Mouse (Mus musculus) spleen, adult 18-20 months (tissue): Measurements from ENCODE around the gene Spata46.

Experiments
- DNase-seq, 2 experiments: peaks; one replicate each; pipeline ENCODE4 v3.0.0; 2022; ENCODE audit warnings: mixed read lengths in 2 of 2

Gene Spata46

GRCm38 (mm10) chr1:170343906-170344305 is 35.3 kb downstream of the Spata46 start:
- DNase-seq, result no peak

GRCm38 (mm10) chr1:170346266-170346665 is 37.7 kb downstream of the Spata46 start:
- DNase-seq, result no peak

GRCm38 (mm10) chr1:170351080-170351479 is 42.5 kb downstream of the Spata46 start:
- DNase-seq, result no peak

GRCm38 (mm10) chr1:170353335-170353734 is 44.7 kb downstream of the Spata46 start:
- no peak for DNase-seq

- DNase-seq, result no peak
Measured at GRCm38 (mm10) chr1:170360183-170360915, 51.7 kb downstream of the Spata46 start.
